Mouse (Mus musculus): ENCODE data around the gene Gm28635. TPM values are rescaled to one million over a fixed set of nuclear protein-coding genes. Genes with fewer than 3 reads are reported as not detected.

Gm28635 gene
- polyA plus RNA-seq, 1 experiment, result 0.13 TPM

DNA sequence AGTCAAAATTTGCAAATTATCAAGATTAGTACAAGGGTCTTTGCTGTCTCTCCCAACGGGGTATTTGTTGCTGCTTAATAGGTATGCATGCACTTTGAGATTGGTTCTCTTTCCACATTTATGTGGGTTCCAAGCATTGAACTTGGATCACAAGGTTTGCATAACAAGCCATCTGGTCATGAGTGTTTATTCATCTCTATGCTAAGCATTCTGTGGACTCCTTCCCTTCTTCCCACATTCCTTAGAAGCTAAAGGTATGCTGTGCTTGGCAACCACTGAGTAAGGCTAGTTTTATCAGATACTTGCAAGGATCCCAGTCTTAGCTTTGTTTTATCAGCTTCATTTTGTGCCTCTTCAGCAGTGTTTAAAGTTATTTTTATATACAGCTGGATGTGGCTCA is 80.7 kb downstream of the Gm28635 start:
- TF ChIP-seq CTCF (IDR thresholded peaks at IDR 0.05; ENCODE audit: borderline replicate concordance, insufficient read depth, low read depth, low read length) (no peak), POLR2A (IDR thresholded peaks at IDR 0.05; ENCODE audit: borderline replicate concordance, insufficient read depth, low read length) (no peak)
- no peaks in the 10 kb centered on the region for H3K27me3 ChIP-seq (ENCODE audit: control insufficient read depth, insufficient read depth, low read length)
- no peak overlapping the region for H3K4me3 ChIP-seq (replicated peaks; ENCODE audit: insufficient read depth, low read depth, low read length)
- WGBS, result 100% methylated on average over 1 of the region's 1 CpGs
- DNase-seq, result no peak
- H3K4me1 ChIP-seq (ENCODE audit: control insufficient read depth, insufficient read depth, low read length), result no peaks in the 10 kb centered on the region
- no peak overlapping the region for H3K27ac ChIP-seq (ENCODE audit: insufficient read depth, low read length)

DNA sequence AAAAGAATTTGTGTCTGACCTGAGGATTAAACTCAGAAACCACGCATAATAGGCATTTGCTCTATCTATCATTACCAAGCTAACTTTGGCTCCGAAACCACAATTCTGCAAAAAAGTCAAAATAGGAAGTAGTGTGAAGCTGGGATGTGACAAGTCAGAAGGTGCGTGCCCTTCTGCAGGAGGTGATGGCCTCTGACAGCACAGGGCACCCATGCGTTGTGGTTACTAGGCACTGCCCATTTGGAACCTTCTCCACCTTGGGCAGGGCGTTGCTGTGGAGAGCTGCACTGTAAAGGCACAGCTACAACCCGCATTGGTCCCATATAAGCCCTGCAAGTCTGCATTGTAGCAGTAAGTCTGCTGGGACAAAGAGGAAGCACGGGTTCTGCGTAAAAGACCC is 85.0 kb downstream of the Gm28635 start:
- DNase-seq, result no peak

GRCm38 (mm10) chr2:84585700-84586099 is 92.1 kb downstream of the Gm28635 start:
- no peak for DNase-seq
- no peak overlapping the region for H3K27ac ChIP-seq (ENCODE audit: insufficient read depth, low read length)
- H3K4me3 ChIP-seq (replicated peaks; ENCODE audit: insufficient read depth, low read depth, low read length), result no peak overlapping the region
- WGBS, result 78% methylated on average over 8 of the region's 8 CpGs
- no peaks in the 10 kb centered on the region for H3K27me3 ChIP-seq (ENCODE audit: control insufficient read depth, insufficient read depth, low read length)
- TF ChIP-seq POLR2A (IDR thresholded peaks at IDR 0.05; ENCODE audit: borderline replicate concordance, insufficient read depth, low read length), result no peak
- no peak for TF ChIP-seq CTCF (IDR thresholded peaks at IDR 0.05; ENCODE audit: borderline replicate concordance, insufficient read depth, low read depth, low read length)
- no peaks in the 10 kb centered on the region for H3K4me1 ChIP-seq (ENCODE audit: control insufficient read depth, insufficient read depth, low read length)

More for the DNA sequence above, 85.0 kb downstream of the Gm28635 start:
- WGBS, result 94% methylated on average over 8 of the region's 8 CpGs
- Histone ChIP-seq H3K4me1 (ENCODE audit: control insufficient read depth, insufficient read depth, low read length) (no peaks in the 10 kb centered on the region), H3K27me3 (ENCODE audit: control insufficient read depth, insufficient read depth, low read length) (no peaks in the 10 kb centered on the region), H3K27ac (ENCODE audit: insufficient read depth, low read length) (no peak overlapping the region), H3K4me3 (replicated peaks; ENCODE audit: insufficient read depth, low read depth, low read length) (no peak overlapping the region)
- TF ChIP-seq POLR2A (IDR thresholded peaks at IDR 0.05; ENCODE audit: borderline replicate concordance, insufficient read depth, low read length) (no peak), CTCF (IDR thresholded peaks at IDR 0.05; ENCODE audit: borderline replicate concordance, insufficient read depth, low read depth, low read length) (no peak)

DNA sequence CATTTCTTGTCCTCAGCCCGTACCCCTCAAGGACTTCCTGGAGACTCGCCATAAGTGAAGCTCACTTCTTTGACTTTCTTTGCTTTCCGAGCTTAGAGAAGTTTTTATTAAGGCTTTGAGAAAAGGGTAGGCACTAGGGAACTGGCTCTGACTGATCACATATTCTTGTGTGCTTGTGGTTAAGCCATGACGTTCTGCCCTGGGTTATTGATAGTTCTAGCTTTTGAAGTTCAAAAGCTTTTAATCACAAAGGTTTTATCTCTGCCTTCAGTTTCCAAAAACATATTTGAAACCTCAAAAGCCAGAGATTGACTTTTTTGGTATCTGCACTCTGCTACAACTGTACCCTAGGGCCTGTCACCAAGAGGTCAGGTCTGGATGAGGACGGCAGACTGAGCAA is 95.6 kb downstream of the Gm28635 start:
- DNase-seq, result no peak
- WGBS, result 88% methylated on average over 5 of the region's 5 CpGs
- no peaks in the 10 kb centered on the region for H3K27me3 ChIP-seq (ENCODE audit: control insufficient read depth, insufficient read depth, low read length)

DNA sequence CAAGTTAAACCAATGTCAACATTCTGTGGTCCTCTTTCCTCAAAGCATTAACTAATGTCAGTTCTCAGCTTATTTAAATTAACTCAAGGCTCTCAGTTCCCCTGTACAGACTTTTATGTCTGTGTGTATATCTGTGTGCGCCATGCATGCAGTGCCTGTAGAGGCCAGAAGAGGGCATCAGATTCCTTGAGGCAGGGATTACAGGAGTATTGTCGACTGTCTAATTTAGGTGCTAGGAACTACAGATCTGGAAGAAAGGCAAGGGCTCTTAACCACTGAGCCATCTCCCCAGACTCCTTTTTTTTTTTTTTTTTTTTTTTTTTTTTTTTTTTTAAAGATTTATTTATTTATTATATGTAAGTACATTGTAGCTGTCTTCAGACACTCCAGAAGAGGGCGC is 96.6 kb downstream of the Gm28635 start:
- no peaks in the 10 kb centered on the region for H3K4me1 ChIP-seq (ENCODE audit: control insufficient read depth, insufficient read depth, low read length)
- no peak overlapping the region for H3K27ac ChIP-seq (ENCODE audit: insufficient read depth, low read length)
- no peaks in the 10 kb centered on the region for H3K27me3 ChIP-seq (ENCODE audit: control insufficient read depth, insufficient read depth, low read length)
- no peak for DNase-seq
- 86% methylated on average over 2 of the region's 3 CpGs for WGBS
- no peak overlapping the region for H3K4me3 ChIP-seq (replicated peaks; ENCODE audit: insufficient read depth, low read depth, low read length)
- TF ChIP-seq CTCF (IDR thresholded peaks at IDR 0.05; ENCODE audit: borderline replicate concordance, insufficient read depth, low read depth, low read length), result no peak
- TF ChIP-seq POLR2A (IDR thresholded peaks at IDR 0.05; ENCODE audit: borderline replicate concordance, insufficient read depth, low read length), result no peak

More for the DNA sequence above, 95.6 kb downstream of the Gm28635 start:
- Histone ChIP-seq H3K4me3 (replicated peaks; ENCODE audit: insufficient read depth, low read depth, low read length) (no peak overlapping the region), H3K4me1 (ENCODE audit: control insufficient read depth, insufficient read depth, low read length) (no peaks in the 10 kb centered on the region), H3K27ac (ENCODE audit: insufficient read depth, low read length) (no peak overlapping the region)
- TF ChIP-seq POLR2A (IDR thresholded peaks at IDR 0.05; ENCODE audit: borderline replicate concordance, insufficient read depth, low read length) (no peak), CTCF (IDR thresholded peaks at IDR 0.05; ENCODE audit: borderline replicate concordance, insufficient read depth, low read depth, low read length) (no peak)

- Histone ChIP-seq H3K27me3 (ENCODE audit: control insufficient read depth, insufficient read depth, low read length) (no peaks in the 10 kb centered on the region), H3K4me1 (ENCODE audit: control insufficient read depth, insufficient read depth, low read length) (no peaks in the 10 kb centered on the region), H3K27ac (ENCODE audit: insufficient read depth, low read length) (no peak overlapping the region), H3K4me3 (replicated peaks; ENCODE audit: insufficient read depth, low read depth, low read length) (no peak overlapping the region)
- DNase-seq, result no peak
- TF ChIP-seq CTCF (IDR thresholded peaks at IDR 0.05; ENCODE audit: borderline replicate concordance, insufficient read depth, low read depth, low read length) (no peak), POLR2A (IDR thresholded peaks at IDR 0.05; ENCODE audit: borderline replicate concordance, insufficient read depth, low read length) (no peak)
- 87% methylated on average over 2 of the region's 2 CpGs for WGBS
Measured at GRCm38 (mm10) chr2:84579311-84579710, 98.5 kb downstream of the Gm28635 start.

- no peak overlapping the region for H3K4me3 ChIP-seq (replicated peaks; ENCODE audit: insufficient read depth, low read depth, low read length)
- DNase-seq, result no peak
- no peaks in the 10 kb centered on the region for H3K27me3 ChIP-seq (ENCODE audit: control insufficient read depth, insufficient read depth, low read length)
- WGBS, result 90% methylated on average over 4 of the region's 4 CpGs
- H3K4me1 ChIP-seq (ENCODE audit: control insufficient read depth, insufficient read depth, low read length), result no peaks in the 10 kb centered on the region
- no peak overlapping the region for H3K27ac ChIP-seq (ENCODE audit: insufficient read depth, low read length)
- no peak for TF ChIP-seq POLR2A (IDR thresholded peaks at IDR 0.05; ENCODE audit: borderline replicate concordance, insufficient read depth, low read length)
- no peak for TF ChIP-seq CTCF (IDR thresholded peaks at IDR 0.05; ENCODE audit: borderline replicate concordance, insufficient read depth, low read depth, low read length)
Measured at GRCm38 (mm10) chr2:84574130-84574529, 103.7 kb downstream of the Gm28635 start.

DNA sequence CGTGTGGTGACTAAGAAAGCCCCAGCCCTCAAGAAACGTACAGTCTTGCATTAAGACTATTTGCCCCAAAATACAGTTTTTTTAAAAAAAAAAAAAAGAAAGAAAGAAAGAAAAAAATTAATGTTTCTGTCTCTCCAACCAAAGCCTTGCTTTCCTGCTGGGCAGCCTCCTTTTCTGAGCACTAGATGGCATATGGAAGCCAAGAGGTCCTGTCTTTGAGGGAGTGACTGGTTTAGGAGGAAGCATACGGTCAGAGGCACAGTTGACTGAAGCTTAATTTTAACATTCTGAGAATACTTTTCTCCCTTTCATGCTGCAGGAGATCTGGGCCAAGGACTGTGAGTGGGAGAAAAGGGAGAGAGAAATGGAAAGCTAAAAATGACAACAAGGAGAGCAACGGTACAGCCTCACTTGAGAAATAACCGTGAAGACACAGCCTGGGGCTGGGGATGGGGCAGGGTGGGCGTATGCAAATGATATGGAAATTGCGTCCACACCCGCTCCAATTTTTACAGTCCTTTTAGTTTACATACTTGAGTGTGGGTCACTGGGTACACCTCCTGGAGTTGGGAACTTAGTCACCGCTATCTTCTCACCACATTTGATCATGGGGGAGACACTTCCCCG is 120.8 kb downstream of the Gm28635 start:
- no peak for DNase-seq
- WGBS, result 20% methylated on average over 10 of the region's 10 CpGs
- TF ChIP-seq POLR2A (IDR thresholded peaks at IDR 0.05; ENCODE audit: borderline replicate concordance, insufficient read depth, low read length), result no peak
- TF ChIP-seq CTCF (IDR thresholded peaks at IDR 0.05; ENCODE audit: borderline replicate concordance, insufficient read depth, low read depth, low read length), result no peak
- Histone ChIP-seq H3K4me1 (ENCODE audit: control insufficient read depth, insufficient read depth, low read length) (no peaks in the 10 kb centered on the region), H3K27ac (ENCODE audit: insufficient read depth, low read length) (no peak overlapping the region), H3K4me3 (replicated peaks; ENCODE audit: insufficient read depth, low read depth, low read length) (no peak overlapping the region), H3K27me3 (ENCODE audit: control insufficient read depth, insufficient read depth, low read length) (no peaks in the 10 kb centered on the region)

Other genes with a start within 250 kb of the Gm28635 start
- 2.4 and 2.8 TPM in 2 replicates for gene Tfpi, start 201.3 kb downstream of the Gm28635 start, polyA plus RNA-seq (2012; rRNA removed)
- gene Ctnnd1, start 27.3 kb downstream of the Gm28635 start, polyA plus RNA-seq (2012; rRNA removed), result 34.4 and 35.9 TPM in 2 replicates
- gene Btbd18, start 19.0 kb downstream of the Gm28635 start, polyA plus RNA-seq (2012; rRNA removed), result not detected in 2 replicates
- gene Selenoh, start 7.3 kb downstream of the Gm28635 start, polyA plus RNA-seq (2012; rRNA removed), result 67.4 TPM in 2 replicates
- 30.6 and 31.0 TPM in 2 replicates for gene Med19, start 361 bp upstream of the Gm28635 start, polyA plus RNA-seq (2012; rRNA removed)
- gene Tmx2, start 1.1 kb upstream of the Gm28635 start, polyA plus RNA-seq (2012; rRNA removed), result 450 and 454 TPM in 2 replicates
- gene Zdhhc5, start 37.1 kb upstream of the Gm28635 start, polyA plus RNA-seq (2012; rRNA removed), result 37.4 and 38.4 TPM in 2 replicates
- 12.0 and 12.7 TPM in 2 replicates for gene Clp1, start 49.3 kb upstream of the Gm28635 start, polyA plus RNA-seq (2012; rRNA removed)
- gene Ypel4, start 56.0 kb upstream of the Gm28635 start, polyA plus RNA-seq (2012; rRNA removed), result 164 and 171 TPM in 2 replicates
- gene Gm19426, start 65.6 kb upstream of the Gm28635 start, polyA plus RNA-seq (2012; rRNA removed), result 3.0 and 3.4 TPM in 2 replicates
- gene Serping1, start 97.4 kb upstream of the Gm28635 start, polyA plus RNA-seq (2012; rRNA removed), result 19.6 and 22.6 TPM in 2 replicates
- 6.4 and 7.8 TPM in 2 replicates for gene Ube2l6, start 120.8 kb upstream of the Gm28635 start, polyA plus RNA-seq (2012; rRNA removed)
- gene Smtnl1, start 144.6 kb upstream of the Gm28635 start, polyA plus RNA-seq (2012; rRNA removed), result not detected in 2 replicates
- gene Timm10, start 149.0 kb upstream of the Gm28635 start, polyA plus RNA-seq (2012; rRNA removed), result 83.3 and 88.4 TPM in 2 replicates
- gene Slc43a1, start 160.8 kb upstream of the Gm28635 start, polyA plus RNA-seq (2012; rRNA removed), result 0.25 and 0.43 TPM in 2 replicates
- gene Rtn4rl2, start 208.7 kb upstream of the Gm28635 start, polyA plus RNA-seq (2012; rRNA removed), result 1.2 and 1.7 TPM in 2 replicates